Mouse (Mus musculus): Measurements from ENCODE around the gene Sema3d. TPM values are rescaled to one million over a fixed set of nuclear protein-coding genes. Genes with fewer than 3 reads are reported as not detected.

Sema3d gene
- 8.7 and 11.5 TPM in 2 replicates for polyA plus RNA-seq (2015; fragmentation: Nextera tagmentation; extraction: Ambion mirVana)

GRCm38 (mm10) chr5:12383133-12383959 is at the start of gene Sema3d:
Sema3d (plus strand) TSS chr5:12383385.

Measured in adrenal gland, postnatal 0 days (tissue).